Mouse (Mus musculus): ENCODE results near the gene Auts2. TPM values are rescaled to one million over a fixed set of nuclear protein-coding genes. Genes with fewer than 3 reads are reported as not detected.
A peak's percentile ranks its signal among the peaks of the same experiment; 100 is the strongest.

Auts2 gene
- polyA plus RNA-seq, 1 experiment from 2014 or later = 27.3 TPM

- no peak for TF ChIP-seq CTCF (IDR thresholded peaks at IDR 0.05; ENCODE audit: low read depth)
- no peaks in the 10 kb centered on the region for H3K36me3 ChIP-seq (ENCODE audit: insufficient read depth)
- H3K9ac ChIP-seq = no peak overlapping the region
- 67% methylated on average over 6 of the region's 6 CpGs for WGBS
- no peak for DNase-seq
- H3K4me1 ChIP-seq (ENCODE audit: insufficient read depth) = peaks cover 10% of the 10 kb centered on the region
- H3K9me3 ChIP-seq (ENCODE audit: low read depth, low read length) = no peaks in the 10 kb centered on the region
- no peak overlapping the region for H3K27ac ChIP-seq (ENCODE audit: low read depth)
- H3K27me3 ChIP-seq (ENCODE audit: insufficient read depth, low read length) = no peaks in the 10 kb centered on the region
- no peak overlapping the region for H3K4me3 ChIP-seq (ENCODE audit: low read depth, low read length)
- ATAC-seq (ENCODE audit: insufficient read depth) = no peak
- H3K4me2 ChIP-seq = no peak overlapping the region
These were observed 25.3 kb downstream of the Auts2 start for GRCm38 (mm10) chr5:132517879-132518278.

GRCm38 (mm10) chr5:132514521-132514920 lies 28.6 kb downstream of the Auts2 start:
- DNase-seq = no peak
- H3K4me2 ChIP-seq = no peak overlapping the region
- no peak overlapping the region for H3K4me3 ChIP-seq (ENCODE audit: low read depth, low read length)
- no peaks in the 10 kb centered on the region for H3K36me3 ChIP-seq (ENCODE audit: insufficient read depth)
- WGBS = 51% methylated on average over 6 of the region's 6 CpGs
- H3K27me3 ChIP-seq (ENCODE audit: insufficient read depth, low read length) = no peaks in the 10 kb centered on the region
- ATAC-seq (ENCODE audit: insufficient read depth) = no peak
- no peaks in the 10 kb centered on the region for H3K9me3 ChIP-seq (ENCODE audit: low read depth, low read length)
- TF ChIP-seq CTCF (IDR thresholded peaks at IDR 0.05; ENCODE audit: low read depth) = no peak
- H3K9ac ChIP-seq = no peak overlapping the region
- peaks cover 11% of the 10 kb centered on the region for H3K4me1 ChIP-seq (ENCODE audit: insufficient read depth)
- no peak overlapping the region for H3K27ac ChIP-seq (ENCODE audit: low read depth)

- H3K4me1 ChIP-seq (ENCODE audit: insufficient read depth) = peaks cover 12% of the 10 kb centered on the region
- DNase-seq = no peak
- no peak overlapping the region for H3K4me2 ChIP-seq
- H3K27ac ChIP-seq (ENCODE audit: low read depth) = no peak overlapping the region
- 66% methylated on average over 7 of the region's 7 CpGs for WGBS
- ATAC-seq (ENCODE audit: insufficient read depth) = no peak
- H3K36me3 ChIP-seq (ENCODE audit: insufficient read depth) = no peaks in the 10 kb centered on the region
- H3K4me3 ChIP-seq (ENCODE audit: low read depth, low read length) = no peak overlapping the region
- no peak for TF ChIP-seq CTCF (IDR thresholded peaks at IDR 0.05; ENCODE audit: low read depth)
- H3K9ac ChIP-seq = no peak overlapping the region
- H3K9me3 ChIP-seq (ENCODE audit: low read depth, low read length) = no peaks in the 10 kb centered on the region
- no peaks in the 10 kb centered on the region for H3K27me3 ChIP-seq (ENCODE audit: insufficient read depth, low read length)
These were observed 29.9 kb downstream of the Auts2 start for GRCm38 (mm10) chr5:132513206-132513605.

- H3K4me2 ChIP-seq = peak overlapping the region; percentile 35; the same call in 1 of the 2 replicates
- DNase-seq = peak; percentile 64
- TF ChIP-seq CTCF (IDR thresholded peaks at IDR 0.05; ENCODE audit: low read depth) = no peak
These were observed 33.7 kb downstream of the Auts2 start for GRCm38 (mm10) chr5:132509464-132509885.

GRCm38 (mm10) chr5:132504893-132505292 lies 38.3 kb downstream of the Auts2 start:
- H3K4me2 ChIP-seq = no peak overlapping the region
- no peaks in the 10 kb centered on the region for H3K27me3 ChIP-seq (ENCODE audit: insufficient read depth, low read length)
- no peaks in the 10 kb centered on the region for H3K36me3 ChIP-seq (ENCODE audit: insufficient read depth)
- H3K27ac ChIP-seq (ENCODE audit: low read depth) = no peak overlapping the region
- no peaks in the 10 kb centered on the region for H3K9me3 ChIP-seq (ENCODE audit: low read depth, low read length)
- no peak overlapping the region for H3K4me3 ChIP-seq (ENCODE audit: low read depth, low read length)
- WGBS = 84% methylated on average over 1 of the region's 1 CpGs
- ATAC-seq (ENCODE audit: insufficient read depth) (no peak), DNase-seq (no peak)
- H3K9ac ChIP-seq = no peak overlapping the region
- peaks cover 14% of the 10 kb centered on the region; the same call in 1 of the 2 replicates for H3K4me1 ChIP-seq (ENCODE audit: insufficient read depth)
- TF ChIP-seq CTCF (IDR thresholded peaks at IDR 0.05; ENCODE audit: low read depth) = no peak

More at GRCm38 (mm10) chr5:132509464-132509885, 33.7 kb downstream of the Auts2 start:
- ATAC-seq (ENCODE audit: insufficient read depth) = no peak
- no peak overlapping the region for H3K4me3 ChIP-seq (ENCODE audit: low read depth, low read length)
- H3K36me3 ChIP-seq (ENCODE audit: insufficient read depth) = no peaks in the 10 kb centered on the region
- H3K4me1 ChIP-seq (ENCODE audit: insufficient read depth) = peaks cover 9% of the 10 kb centered on the region
- H3K27me3 ChIP-seq (ENCODE audit: insufficient read depth, low read length) = no peaks in the 10 kb centered on the region
- no peak overlapping the region for H3K27ac ChIP-seq (ENCODE audit: low read depth)
- no peak overlapping the region for H3K9ac ChIP-seq
- H3K9me3 ChIP-seq (ENCODE audit: low read depth, low read length) = no peaks in the 10 kb centered on the region
- WGBS = 31% methylated on average over 9 of the region's 9 CpGs

GRCm38 (mm10) chr5:132503431-132503830 lies 39.7 kb downstream of the Auts2 start:
- H3K9ac ChIP-seq = no peak overlapping the region
- no peak overlapping the region for H3K4me2 ChIP-seq
- 96% methylated on average over 2 of the region's 2 CpGs for whole genome bisulfite sequencing
- H3K9me3 ChIP-seq (ENCODE audit: low read depth, low read length) = no peaks in the 10 kb centered on the region
- DNase-seq (no peak), ATAC-seq (ENCODE audit: insufficient read depth) (no peak)
- peak; percentile 14; the same call in 1 of the 2 replicates for TF ChIP-seq CTCF (IDR thresholded peaks at IDR 0.05; ENCODE audit: low read depth)
- no peak overlapping the region for H3K4me3 ChIP-seq (ENCODE audit: low read depth, low read length)
- no peak overlapping the region for H3K27ac ChIP-seq (ENCODE audit: low read depth)
- H3K36me3 ChIP-seq (ENCODE audit: insufficient read depth) = no peaks in the 10 kb centered on the region
- no peaks in the 10 kb centered on the region for H3K27me3 ChIP-seq (ENCODE audit: insufficient read depth, low read length)
- H3K4me1 ChIP-seq (ENCODE audit: insufficient read depth) = peaks cover 8% of the 10 kb centered on the region; the same call in 1 of the 2 replicates

GRCm38 (mm10) chr5:132502036-132502435 lies 41.1 kb downstream of the Auts2 start:
- no peaks in the 10 kb centered on the region for H3K36me3 ChIP-seq (ENCODE audit: insufficient read depth)

More at GRCm38 (mm10) chr5:132502036-132502435, 41.1 kb downstream of the Auts2 start:
- WGBS = 29% methylated on average over 5 of the region's 5 CpGs
- no peak overlapping the region for H3K9ac ChIP-seq
- peaks cover 5% of the 10 kb centered on the region; the same call in 1 of the 2 replicates for H3K4me1 ChIP-seq (ENCODE audit: insufficient read depth)
- ATAC-seq (ENCODE audit: insufficient read depth) (no peak), DNase-seq (no peak)
- H3K4me2 ChIP-seq = no peak overlapping the region
- no peaks in the 10 kb centered on the region for H3K27me3 ChIP-seq (ENCODE audit: insufficient read depth, low read length)
- H3K27ac ChIP-seq (ENCODE audit: low read depth) = no peak overlapping the region
- no peaks in the 10 kb centered on the region for H3K9me3 ChIP-seq (ENCODE audit: low read depth, low read length)
- H3K4me3 ChIP-seq (ENCODE audit: low read depth, low read length) = no peak overlapping the region
- TF ChIP-seq CTCF (IDR thresholded peaks at IDR 0.05; ENCODE audit: low read depth) = no peak
